ENCODE assay signal across 19 mouse cellular contexts in genomic region chr10:94043908-94044307, GRCm38 (mm10). TPM values are rescaled to one million over a fixed set of nuclear protein-coding genes. Genes with fewer than 3 reads are reported as not detected.
DNase-seq lines count a peak whose midpoint lies in the region; ATAC-seq and TF ChIP-seq lines count a peak whose summit lies in the region.
"Had no signal": no experiment of that assay in that cellular context is flagged by ENCODE, and none has a peak within 500 bp of the region (broad histone marks: within the 10 kb centered on the region; RNA-seq: fewer than 3 reads in every experiment).

No protein-coding gene starts in this region.

- no peaks in the 10 kb centered on the region for H3K9me3 ChIP-seq in forebrain, embryonic 13.5 days (replicated peaks)
- H3K9me3 ChIP-seq: embryonic facial prominence, embryonic 15.5 days; forebrain, embryonic 10.5 days; heart, embryonic 13.5 days; hindbrain, embryonic 15.5 days had no signal

- no peaks in the 10 kb centered on the region for H3K27me3 ChIP-seq in forebrain, embryonic 13.5 days
- H3K27me3 ChIP-seq: embryonic facial prominence, embryonic 15.5 days; heart, embryonic 13.5 days; hindbrain, embryonic 15.5 days had no signal

- no peak overlapping the region for H3K4me2 ChIP-seq in forebrain, embryonic 13.5 days
- H3K4me2 ChIP-seq: embryonic facial prominence, embryonic 15.5 days; heart, embryonic 13.5 days; hindbrain, embryonic 15.5 days had no signal

- 21% methylated on average over 10 of the region's 10 CpGs for WGBS in forebrain, embryonic 13.5 days

- H3K36me3 ChIP-seq in forebrain, embryonic 13.5 days (ENCODE audit: poor library complexity, severe bottlenecking), result peaks cover 11% of the 10 kb centered on the region; the same call in 1 of the 2 replicates
- H3K36me3 ChIP-seq: hindbrain, embryonic 15.5 days had no signal

- no peak overlapping the region for H3K9ac ChIP-seq in forebrain, embryonic 13.5 days
- H3K9ac ChIP-seq: embryonic facial prominence, embryonic 15.5 days; forebrain, postnatal 0 days; heart, embryonic 13.5 days; hindbrain, embryonic 15.5 days had no signal

- H3K4me1 ChIP-seq in forebrain, embryonic 13.5 days, result no peaks in the 10 kb centered on the region
- H3K4me1 ChIP-seq: embryonic facial prominence, embryonic 15.5 days; hindbrain, embryonic 15.5 days had no signal

- H3K27ac ChIP-seq in layer of hippocampus, adult 2 months, result peak overlapping the region; percentile 32; the same call in 1 of the 2 replicates
- H3K27ac ChIP-seq in forebrain, embryonic 13.5 days, result no peak overlapping the region
- H3K27ac ChIP-seq: embryonic facial prominence, embryonic 15.5 days; heart, embryonic 13.5 days; hindbrain, embryonic 15.5 days had no signal

- no peak for ATAC-seq in forebrain, embryonic 13.5 days
- ATAC-seq: forebrain, postnatal 0 days; intestine, embryonic 16.5 days had no signal

- no peak for TF ChIP-seq CTCF in layer of hippocampus, adult 2 months (conservative IDR thresholded peaks at IDR 0.05)

- no peak for DNase-seq in layer of hippocampus, adult 2 months (ENCODE audit: low spot score in 2 of 2)
- no peak for DNase-seq in layer of hippocampus, adult 9-10 months (ENCODE audit: low spot score)
- DNase-seq in Muller cell, postnatal 12 days (ENCODE audit: inconsistent ontology term), result peak; percentile 48
- peak; percentile 68 for DNase-seq in embryo, embryonic 10 days (ENCODE audit: low spot score)
- DNase-seq in yolk sac, embryonic 10.5 days (ENCODE audit: low spot score), result peak; percentile 21
- DNase-seq: adrenal gland, adult 8-10 months; adrenal gland, postnatal 36 days; cerebellum, adult 2 months; cerebellum, postnatal 10 days; forebrain, postnatal 0 days; gastrocnemius, postnatal 14 days; heart, postnatal 36 days had no signal

- no peak overlapping the region for H3K4me3 ChIP-seq in layer of hippocampus, adult 2 months
- no peak overlapping the region for H3K4me3 ChIP-seq in forebrain, embryonic 13.5 days
- H3K4me3 ChIP-seq: embryonic facial prominence, embryonic 15.5 days; erythroblast, embryonic 14.5 days; forebrain, embryonic 10.5 days; heart, embryonic 13.5 days; hindbrain, embryonic 15.5 days had no signal

RNA-seq across cellular contexts. Expression of gene Fgd6, which starts 8.1 kb away (rescaled TPM):
- 10 to 100 TPM; 10.6 to 12.3 TPM for total RNA-seq in layer of hippocampus, adult 2 months (2021)
- polyA plus RNA-seq in forebrain, embryonic 13.5 days (2015; fragmentation: Nextera tagmentation; extraction: Ambion mirVana), result 1.8 and 2.0 TPM in 2 replicates

RNA-seq across cellular contexts. Expression of gene Vezt, which starts 8.3 kb away (rescaled TPM):
- total RNA-seq in layer of hippocampus, adult 2 months (2021), result 10 to 100 TPM; 58.6 to 69.4 TPM
- polyA plus RNA-seq in forebrain, embryonic 13.5 days (2015; fragmentation: Nextera tagmentation; extraction: Ambion mirVana), result 50.8 and 55.4 TPM in 2 replicates

Comparison
In these comparisons a context has a peak if more than half of its experiments do, and no peak if none do; other contexts are left out.
1. DNase-seq: peak in Muller cell, postnatal 12 days (single experiment), embryo, embryonic 10 days (single experiment) and yolk sac, embryonic 10.5 days (single experiment); none in layer of hippocampus, adult 2 months (0 of 2) and layer of hippocampus, adult 9-10 months (single experiment).